Mouse (Mus musculus) erythroblast, embryonic 14.5 days (primary cell): Measurements from ENCODE around the gene Zfp768.

ENCODE experiments used
- GATA1 ChIP-seq: IDR thresholded peaks from 2 replicates; pipeline ENCODE4 v1.6.1; 2012; ENCODE audit warnings: low read length, inconsistent platforms, mixed read lengths
- TAL1 ChIP-seq: IDR thresholded peaks from 3 replicates; pipeline ENCODE4 v1.6.1; 2012; ENCODE audit warnings: low read length, inconsistent platforms, mixed read lengths

- no peak for TF ChIP-seq GATA1
- no peak for TF ChIP-seq TAL1
These were observed 33.0 kb upstream of the Zfp768 start for GRCm38 (mm10) chr7:127378310-127378921.
